Mouse (Mus musculus): ENCODE measurements around the gene Macrod2. TPM values are rescaled to one million over a fixed set of nuclear protein-coding genes. Genes with fewer than 3 reads are reported as not detected.

Macrod2 gene
- polyA plus RNA-seq, 1 experiment from 2014 or later: 25.7 TPM

DNA sequence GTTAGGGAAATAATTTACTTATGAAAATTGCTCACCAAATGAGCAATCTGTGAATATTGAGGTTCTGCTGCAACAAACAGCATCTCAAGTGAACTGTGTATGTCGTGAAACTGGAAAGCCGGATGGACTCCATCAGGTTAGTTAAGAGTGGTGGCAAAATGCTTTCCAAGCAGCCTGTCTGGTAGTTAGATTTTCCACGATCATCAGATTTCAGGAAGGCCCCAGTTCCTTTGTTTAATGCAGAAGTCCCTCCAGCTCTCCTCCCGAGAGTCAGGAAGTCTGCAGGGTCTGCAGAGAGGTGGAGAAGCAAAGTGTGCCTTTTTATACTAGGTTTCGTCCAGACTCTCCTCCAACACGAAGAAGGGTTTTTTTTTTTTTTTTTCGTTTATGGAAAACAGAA, 271.7 kb downstream of the Macrod2 start:
- Histone ChIP-seq H3K4me3 (ENCODE audit: low read depth, low read length) (no peak overlapping the region), H3K27me3 (replicated peaks; ENCODE audit: control insufficient read depth, insufficient read depth, low read length) (no peaks in the 10 kb centered on the region), H3K9me3 (ENCODE audit: control insufficient read depth) (no peaks in the 10 kb centered on the region), H3K4me1 (replicated peaks; ENCODE audit: control insufficient read depth, insufficient read depth, low read length) (peaks cover 4% of the 10 kb centered on the region; the same call in 1 of the 2 replicates), H3K4me2 (replicated peaks; ENCODE audit: low read depth) (no peak overlapping the region), H3K27ac (ENCODE audit: low read depth, low read length) (no peak overlapping the region), H3K9ac (ENCODE audit: low read depth, low read length) (no peak overlapping the region), H3K36me3 (ENCODE audit: control insufficient read depth, insufficient read depth) (no peaks in the 10 kb centered on the region)
- no peak for TF ChIP-seq CTCF (IDR thresholded peaks at IDR 0.05; ENCODE audit: low read depth)
- ATAC-seq: no peak
- WGBS: 54% methylated on average over 7 of the region's 7 CpGs

DNA sequence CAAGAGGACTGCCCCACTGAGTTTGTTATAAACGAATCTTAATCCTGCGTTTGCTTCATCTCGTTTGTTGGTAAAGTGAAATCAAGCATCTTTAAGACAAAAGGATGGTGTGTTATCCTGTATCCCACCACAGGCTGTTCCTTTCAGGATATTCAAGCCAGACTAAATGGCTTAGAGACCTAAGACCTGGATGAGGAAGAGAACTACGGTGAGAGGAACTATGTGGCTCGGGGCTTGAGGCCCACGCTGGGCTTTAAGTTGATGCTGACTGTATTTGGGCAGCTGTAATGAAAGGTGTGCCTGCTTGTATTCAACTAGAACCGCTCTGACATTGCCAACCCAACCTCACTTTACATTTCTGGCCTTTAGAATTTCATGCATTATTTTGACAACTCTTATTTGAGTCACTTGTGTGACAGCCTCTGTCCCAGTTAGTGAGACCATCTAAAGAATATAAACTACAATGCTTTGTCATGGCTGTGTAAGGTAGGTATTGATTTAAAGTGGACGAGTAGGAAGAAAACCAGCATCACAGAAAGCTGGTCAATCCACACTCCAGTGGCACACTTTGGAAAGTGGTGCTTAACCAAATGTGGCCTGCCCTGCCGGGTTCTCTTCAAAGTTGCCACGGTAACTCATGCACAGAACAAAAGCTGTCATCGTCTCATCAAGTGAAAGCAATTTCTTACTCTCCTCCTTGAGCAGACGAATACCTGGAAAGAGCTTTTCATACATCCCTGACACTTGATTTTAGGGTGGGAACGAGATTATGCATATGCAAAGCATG, 272.3 kb downstream of the Macrod2 start:
- 64% methylated on average over 13 of the region's 13 CpGs for WGBS
- no peak for TF ChIP-seq CTCF (IDR thresholded peaks at IDR 0.05; ENCODE audit: low read depth)
- Histone ChIP-seq H3K4me2 (replicated peaks; ENCODE audit: low read depth) (peak overlapping the region; percentile 69), H3K36me3 (ENCODE audit: control insufficient read depth, insufficient read depth) (no peaks in the 10 kb centered on the region), H3K27ac (ENCODE audit: low read depth, low read length) (no peak overlapping the region), H3K9me3 (ENCODE audit: control insufficient read depth) (no peaks in the 10 kb centered on the region), H3K4me3 (ENCODE audit: low read depth, low read length) (no peak overlapping the region), H3K4me1 (replicated peaks; ENCODE audit: control insufficient read depth, insufficient read depth, low read length) (peaks cover 4% of the 10 kb centered on the region; the same call in 1 of the 2 replicates), H3K27me3 (replicated peaks; ENCODE audit: control insufficient read depth, insufficient read depth, low read length) (no peaks in the 10 kb centered on the region), H3K9ac (ENCODE audit: low read depth, low read length) (no peak overlapping the region)
- no peak for ATAC-seq

DNA sequence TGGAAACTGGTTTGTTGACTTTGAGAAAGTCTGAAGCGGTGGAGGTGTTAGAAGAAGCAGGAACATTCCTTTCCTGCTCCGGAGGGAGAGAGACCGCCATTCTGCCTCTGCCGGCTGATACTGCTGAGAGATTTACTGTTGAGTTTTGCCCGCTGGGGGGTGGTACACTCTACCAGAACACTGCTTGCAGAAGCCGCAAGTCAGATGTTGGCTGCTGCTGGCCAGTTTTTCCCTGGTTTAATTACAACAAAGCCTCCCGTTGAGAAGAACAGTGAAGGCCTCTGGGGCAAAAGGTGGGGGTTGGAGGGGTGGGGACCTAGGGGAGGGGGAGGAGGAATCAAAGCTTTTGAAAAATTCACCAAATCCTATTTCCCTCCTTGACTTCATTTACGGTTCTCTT, 273.2 kb downstream of the Macrod2 start:
- 3% methylated on average over 8 of the region's 8 CpGs for WGBS
- Histone ChIP-seq H3K4me2 (replicated peaks; ENCODE audit: low read depth) (peak overlapping the region; percentile 69), H3K4me3 (ENCODE audit: low read depth, low read length) (peak overlapping the region; percentile 61), H3K27me3 (replicated peaks; ENCODE audit: control insufficient read depth, insufficient read depth, low read length) (no peaks in the 10 kb centered on the region), H3K9ac (ENCODE audit: low read depth, low read length) (0 out of 2 replicates have a peak overlapping the region, but pooled peaks have one; percentile 7), H3K27ac (ENCODE audit: low read depth, low read length) (no peak overlapping the region), H3K9me3 (ENCODE audit: control insufficient read depth) (no peaks in the 10 kb centered on the region), H3K36me3 (ENCODE audit: control insufficient read depth, insufficient read depth) (no peaks in the 10 kb centered on the region), H3K4me1 (replicated peaks; ENCODE audit: control insufficient read depth, insufficient read depth, low read length) (peaks cover 4% of the 10 kb centered on the region; the same call in 1 of the 2 replicates)
- peak; percentile 39; the same call in 1 of the 2 replicates for ATAC-seq
- TF ChIP-seq CTCF (IDR thresholded peaks at IDR 0.05; ENCODE audit: low read depth): peak; percentile 81

DNA sequence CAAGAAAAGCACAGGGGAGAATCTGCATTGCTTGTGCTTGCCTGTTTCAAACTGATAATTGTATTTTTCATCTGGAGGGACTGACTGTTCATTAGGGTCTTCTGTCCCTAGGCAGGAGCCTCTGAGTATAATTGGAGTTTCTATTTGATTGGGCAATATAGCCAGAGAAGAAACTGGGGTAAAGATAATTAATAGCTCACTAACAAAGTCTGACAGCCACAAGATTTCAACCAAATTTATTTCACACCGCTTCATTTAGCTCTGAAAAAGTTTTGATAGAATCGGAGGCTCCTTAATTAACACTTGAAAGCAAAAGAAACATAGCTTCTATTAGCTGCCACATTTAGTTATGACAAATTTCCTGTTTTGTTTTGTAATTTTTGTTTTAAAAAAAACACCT, 274.0 kb downstream of the Macrod2 start:
- Histone ChIP-seq H3K4me3 (ENCODE audit: low read depth, low read length) (peak overlapping the region; percentile 61), H3K36me3 (ENCODE audit: control insufficient read depth, insufficient read depth) (no peaks in the 10 kb centered on the region), H3K9me3 (ENCODE audit: control insufficient read depth) (no peaks in the 10 kb centered on the region), H3K9ac (ENCODE audit: low read depth, low read length) (no peak overlapping the region), H3K27me3 (replicated peaks; ENCODE audit: control insufficient read depth, insufficient read depth, low read length) (no peaks in the 10 kb centered on the region), H3K4me2 (replicated peaks; ENCODE audit: low read depth) (peak overlapping the region; percentile 69), H3K27ac (ENCODE audit: low read depth, low read length) (no peak overlapping the region), H3K4me1 (replicated peaks; ENCODE audit: control insufficient read depth, insufficient read depth, low read length) (peaks cover 4% of the 10 kb centered on the region; the same call in 1 of the 2 replicates)
- ATAC-seq: no peak
- no peak for TF ChIP-seq CTCF (IDR thresholded peaks at IDR 0.05; ENCODE audit: low read depth)
- WGBS: 48% methylated on average over 2 of the region's 2 CpGs

DNA sequence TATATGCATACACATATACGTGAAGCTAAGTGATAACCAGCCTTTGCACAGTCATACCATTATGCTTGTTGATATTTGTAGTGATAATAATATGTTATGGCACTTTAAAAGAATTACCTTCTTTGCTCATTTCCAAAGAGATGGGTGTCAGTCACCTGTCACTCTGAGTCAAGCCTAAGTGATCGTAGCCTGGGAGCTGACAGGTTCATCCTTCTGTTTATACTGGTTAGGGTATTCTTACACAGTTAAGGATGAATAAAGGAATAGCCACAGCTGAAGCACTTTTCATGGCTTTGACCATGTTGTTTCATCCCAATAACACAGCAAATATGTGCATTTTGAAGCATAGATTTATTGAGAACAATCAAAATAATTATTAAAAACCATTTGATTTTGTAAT, 274.7 kb downstream of the Macrod2 start:
- peak overlapping the region; percentile 69 for H3K4me2 ChIP-seq (replicated peaks; ENCODE audit: low read depth)
- H3K4me3 ChIP-seq (ENCODE audit: low read depth, low read length): peak overlapping the region; percentile 61
- H3K27me3 ChIP-seq (replicated peaks; ENCODE audit: control insufficient read depth, insufficient read depth, low read length): no peaks in the 10 kb centered on the region
- ATAC-seq: no peak
- no peaks in the 10 kb centered on the region for H3K36me3 ChIP-seq (ENCODE audit: control insufficient read depth, insufficient read depth)
- WGBS: 43% methylated on average over 2 of the region's 2 CpGs
- peaks cover 4% of the 10 kb centered on the region; the same call in 1 of the 2 replicates for H3K4me1 ChIP-seq (replicated peaks; ENCODE audit: control insufficient read depth, insufficient read depth, low read length)
- H3K9me3 ChIP-seq (ENCODE audit: control insufficient read depth): no peaks in the 10 kb centered on the region
- H3K9ac ChIP-seq (ENCODE audit: low read depth, low read length): no peak overlapping the region
- H3K27ac ChIP-seq (ENCODE audit: low read depth, low read length): no peak overlapping the region
- no peak for TF ChIP-seq CTCF (IDR thresholded peaks at IDR 0.05; ENCODE audit: low read depth)

DNA sequence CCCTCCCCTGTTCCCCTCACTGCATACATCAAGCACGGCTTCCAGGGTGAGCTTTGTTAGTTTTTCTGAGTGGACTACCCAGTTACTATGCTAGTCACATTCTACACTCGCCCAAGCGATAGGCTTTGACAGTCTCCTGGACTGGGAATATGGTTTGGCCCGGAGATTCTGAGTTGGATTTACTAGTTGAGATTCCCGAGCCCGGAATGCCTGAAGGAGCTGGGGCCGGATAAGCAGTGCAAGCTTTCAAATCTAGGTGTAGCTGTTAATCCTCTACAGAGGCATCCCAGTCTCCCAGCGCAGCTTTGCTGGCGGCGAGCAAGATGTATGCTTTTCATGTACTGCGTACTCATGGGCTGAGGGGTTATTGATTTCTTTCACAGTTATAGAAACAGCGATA, 275.3 kb downstream of the Macrod2 start:
- Histone ChIP-seq H3K36me3 (ENCODE audit: control insufficient read depth, insufficient read depth) (no peaks in the 10 kb centered on the region), H3K27me3 (replicated peaks; ENCODE audit: control insufficient read depth, insufficient read depth, low read length) (no peaks in the 10 kb centered on the region), H3K9ac (ENCODE audit: low read depth, low read length) (peak overlapping the region; percentile 45), H3K4me3 (ENCODE audit: low read depth, low read length) (peak overlapping the region; percentile 61), H3K27ac (ENCODE audit: low read depth, low read length) (peak overlapping the region; percentile 86), H3K4me1 (replicated peaks; ENCODE audit: control insufficient read depth, insufficient read depth, low read length) (peaks cover 4% of the 10 kb centered on the region; the same call in 1 of the 2 replicates), H3K9me3 (ENCODE audit: control insufficient read depth) (no peaks in the 10 kb centered on the region), H3K4me2 (replicated peaks; ENCODE audit: low read depth) (peak overlapping the region; percentile 69)
- WGBS: under 1% methylated on average over 12 of the region's 12 CpGs
- ATAC-seq: peak; percentile 45
- TF ChIP-seq CTCF (IDR thresholded peaks at IDR 0.05; ENCODE audit: low read depth): peak; percentile 45

Data from intestine, postnatal 0 days (tissue).